8 mouse cellular contexts compared by ENCODE assay signal in genomic region chrX:122397652-122398051, GRCm38 (mm10). TPM values are rescaled to one million over a fixed set of nuclear protein-coding genes. Genes with fewer than 3 reads are reported as not detected.
DNase-seq lines count a peak whose midpoint lies in the region; ATAC-seq lines count a peak whose summit lies in the region.

No protein-coding gene starts in this region.

- ATAC-seq in heart, embryonic 11.5 days (replicated peaks; ENCODE audit: insufficient number of reproducible peaks, low FRiP score, low TSS enrichment): no peak
- peak; percentile 25 to 33; a peak in 3 of 4 replicates for ATAC-seq in hematopoietic stem cell, adult 5-6 weeks (replicated peaks in 1 of 2; ENCODE audit: insufficient read depth in 1 of 2, low FRiP score in 2 of 2, low TSS enrichment in 1 of 2, low read depth in 1 of 2, poor library complexity in 2 of 2, severe bottlenecking in 2 of 2)
- ATAC-seq in megakaryocyte, adult 5-6 weeks (ENCODE audit: poor library complexity, severe bottlenecking): peak; percentile 11; the same call in 1 of the 2 replicates

- no peaks in the 10 kb centered on the region for H3K27me3 ChIP-seq in heart, embryonic 11.5 days (ENCODE audit: control insufficient read depth, insufficient read depth, low read length)

- no peaks in the 10 kb centered on the region for H3K4me1 ChIP-seq in heart, embryonic 11.5 days (ENCODE audit: control insufficient read depth, insufficient read depth, low read length)

- DNase-seq in heart, postnatal 25 days (ENCODE audit: low spot score): no peak
- peak; percentile 5 for DNase-seq in MN1 (ENCODE audit: low spot score)
- no peak for DNase-seq in urinary bladder, postnatal 36 days (ENCODE audit: low spot score in 2 of 2)
- no peak for DNase-seq in natural killer cell, adult 2 months (ENCODE audit: low spot score in 2 of 2)
- DNase-seq in urinary bladder, postnatal 25 days (ENCODE audit: low spot score): no peak

- H3K9ac ChIP-seq in heart, embryonic 11.5 days (ENCODE audit: low read depth, low read length): no peak overlapping the region

- no peaks in the 10 kb centered on the region for H3K9me3 ChIP-seq in heart, embryonic 11.5 days (replicated peaks; ENCODE audit: control insufficient read depth, low read length)

- intact Hi-C loops in heart, postnatal 25 days (cut with DNase I): no loop called here

- H3K4me3 ChIP-seq in heart, embryonic 11.5 days (ENCODE audit: low read depth, low read length): peak overlapping the region; percentile 59

- peak overlapping the region; percentile 57 for H3K4me2 ChIP-seq in heart, embryonic 11.5 days

- no peaks in the 10 kb centered on the region for H3K36me3 ChIP-seq in heart, embryonic 11.5 days (ENCODE audit: control insufficient read depth, insufficient read depth, low read length)

- WGBS in heart, embryonic 11.5 days (ENCODE audit: insufficient replicate concordance): 23% methylated on average over 8 of the region's 8 CpGs

- no peak overlapping the region for H3K27ac ChIP-seq in heart, embryonic 11.5 days (ENCODE audit: low read depth, low read length)

RNA-seq across cellular contexts. Expression of gene Nap1l3, which starts 0.5 kb away (rescaled TPM):
- 3.4 and 5.3 TPM in 2 replicates for polyA plus RNA-seq in heart, embryonic 11.5 days (2014; fragmentation: Nextera tagmentation; extraction: Ambion mirVana)
- 1 to 10 TPM; 1.4 to 2.1 TPM for total RNA-seq in heart, postnatal 25 days (2021)
- total RNA-seq in hematopoietic stem cell, adult 5-6 weeks (2017): 18.2 and 22.7 TPM in 2 replicates
- not detected in 2 replicates for total RNA-seq in megakaryocyte, adult 5-6 weeks (2015)
- total RNA-seq in megakaryocyte, adult 5-6 weeks (2017): not detected in 2 replicates
